Mouse (Mus musculus): ENCODE measurements at regions not wholly inside any gene's neighbourhood (a gene's known extent, or its start where the extent isn't known, plus 50 kb on each side); places are given as distances from the start of the nearest gene placed in this dataset.

DNA sequence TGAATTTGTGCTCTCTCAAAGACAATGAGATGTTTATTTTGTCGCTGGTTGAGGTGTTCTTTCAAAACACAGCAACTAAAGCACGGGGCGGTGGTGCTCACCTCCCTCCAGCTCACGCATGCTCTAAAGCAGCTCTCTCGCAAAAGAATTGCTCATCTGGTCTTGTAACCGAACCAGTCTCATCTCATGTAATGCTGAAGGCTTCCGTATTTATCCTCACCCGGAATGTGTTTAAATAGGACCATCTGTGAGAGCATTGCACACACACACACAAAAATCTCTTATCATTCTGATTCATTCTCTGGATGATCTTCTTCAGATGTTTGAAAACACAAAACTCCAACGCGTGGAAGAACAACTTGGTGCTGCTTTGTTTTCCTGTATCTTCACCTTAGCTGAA, 138.4 kb downstream of the Irs2 start:
- DNase-seq = no peak

GRCm38 (mm10) chr8:10866696-10867395, 141.4 kb downstream of the Irs2 start:
- no peak for DNase-seq

GRCm38 (mm10) chr8:10865941-10866513, 142.2 kb downstream of the Irs2 start:
- DNase-seq = no peak

DNA sequence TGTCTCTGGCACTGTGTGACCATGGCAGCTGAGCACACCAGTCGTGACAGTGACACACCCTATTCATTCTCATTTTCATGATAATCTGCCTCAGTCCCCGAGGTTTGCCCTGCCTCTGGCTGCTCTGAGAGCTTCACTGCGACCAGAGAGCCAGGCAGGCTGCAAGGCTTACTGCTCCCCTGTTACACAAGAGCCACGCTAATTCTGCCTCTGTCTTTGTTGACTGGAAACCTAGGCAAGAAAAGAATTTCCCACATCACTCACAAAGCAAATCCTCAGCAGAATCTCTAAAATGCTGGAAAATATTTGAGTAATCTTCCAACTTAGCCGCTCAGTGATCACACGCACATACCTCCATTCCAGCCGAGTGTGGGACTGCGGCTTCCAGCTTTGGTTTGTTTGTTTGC, 142.8 kb downstream of the Irs2 start:
- no peak for DNase-seq

GRCm38 (mm10) chr8:10862442-10862841, 145.8 kb downstream of the Irs2 start:
- DNase-seq = no peak

GRCm38 (mm10) chr8:10860810-10861209, 147.4 kb downstream of the Irs2 start:
- DNase-seq = no peak

DNA sequence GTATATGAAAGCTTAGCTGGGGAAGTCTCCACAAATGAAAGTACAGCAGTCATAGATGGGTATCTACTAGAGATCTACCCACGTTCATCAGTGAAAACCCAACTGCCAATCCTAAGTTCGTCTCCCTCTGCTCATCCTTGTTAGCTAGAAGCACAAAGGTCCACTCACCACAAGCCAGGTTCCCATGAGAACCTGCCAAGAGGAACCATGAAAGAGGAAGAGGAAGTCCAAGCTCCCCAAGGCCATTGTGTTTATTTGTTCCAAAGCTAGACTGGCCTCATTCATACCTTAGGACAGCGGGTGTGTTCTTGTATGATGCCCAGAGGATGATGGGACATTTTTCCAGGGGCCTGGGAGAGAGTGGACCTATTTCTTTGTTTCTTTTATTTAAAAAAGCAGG, 150.4 kb downstream of the Irs2 start:
- DNase-seq = no peak

DNA sequence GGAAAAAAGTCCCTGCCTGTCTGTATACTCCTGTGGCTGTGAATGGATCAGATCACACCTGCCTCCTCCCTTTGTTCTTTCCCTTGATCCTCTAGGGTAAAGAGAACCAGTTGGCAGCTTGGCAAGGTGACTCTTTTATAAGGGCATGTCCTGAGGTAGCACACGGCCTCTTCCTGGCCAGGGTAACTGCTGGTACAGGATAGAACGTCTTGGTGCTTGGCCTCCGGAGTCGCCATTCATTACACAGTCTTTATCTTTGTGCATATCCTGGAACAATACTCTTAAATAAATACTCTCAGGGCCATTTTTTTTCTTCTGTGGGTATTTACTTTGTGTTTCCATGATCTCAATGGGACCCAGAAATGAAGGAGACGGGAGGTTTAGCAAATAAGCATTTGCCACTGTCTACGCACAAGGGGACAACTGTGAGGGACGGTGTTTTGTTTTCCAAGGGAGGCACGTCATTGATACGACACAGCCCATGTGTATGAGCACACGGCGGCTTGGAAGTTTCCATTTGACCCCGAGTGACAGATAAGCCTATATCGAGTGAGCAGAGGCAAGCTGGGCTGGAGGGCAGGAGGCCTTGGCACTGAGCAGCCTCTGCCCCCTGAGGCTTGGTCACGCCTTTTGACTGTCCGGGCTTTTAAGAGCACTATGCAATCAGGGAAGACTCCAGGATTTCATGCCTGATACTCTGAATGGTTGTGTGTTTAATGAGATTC, 151.1 kb downstream of the Irs2 start:
- no peak for DNase-seq

GRCm38 (mm10) chr8:10855696-10856095, 152.6 kb downstream of the Irs2 start:
- DNase-seq = no peak

GRCm38 (mm10) chr8:10855131-10855530, 153.1 kb downstream of the Irs2 start:
- no peak for DNase-seq

DNA sequence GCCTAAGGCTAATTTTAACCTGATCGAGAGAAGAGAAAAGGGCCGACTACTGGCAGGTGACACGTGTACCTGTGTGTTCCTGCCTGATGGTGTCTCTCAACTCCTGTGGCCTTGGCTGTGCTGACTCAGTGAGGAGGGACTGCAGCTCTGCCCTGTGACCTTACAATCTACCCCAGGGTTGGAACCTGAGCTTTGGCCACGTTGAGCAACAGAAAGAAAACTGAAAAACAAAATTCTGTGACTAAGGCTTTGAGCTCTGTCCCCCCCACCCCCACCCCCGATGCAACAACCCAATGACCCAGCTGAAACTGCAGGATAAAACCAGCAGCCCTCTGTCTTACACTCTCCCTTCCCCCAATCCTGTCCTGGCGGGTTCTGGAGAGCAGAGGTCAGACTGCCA, 153.7 kb downstream of the Irs2 start:
- DNase-seq = no peak

DNA sequence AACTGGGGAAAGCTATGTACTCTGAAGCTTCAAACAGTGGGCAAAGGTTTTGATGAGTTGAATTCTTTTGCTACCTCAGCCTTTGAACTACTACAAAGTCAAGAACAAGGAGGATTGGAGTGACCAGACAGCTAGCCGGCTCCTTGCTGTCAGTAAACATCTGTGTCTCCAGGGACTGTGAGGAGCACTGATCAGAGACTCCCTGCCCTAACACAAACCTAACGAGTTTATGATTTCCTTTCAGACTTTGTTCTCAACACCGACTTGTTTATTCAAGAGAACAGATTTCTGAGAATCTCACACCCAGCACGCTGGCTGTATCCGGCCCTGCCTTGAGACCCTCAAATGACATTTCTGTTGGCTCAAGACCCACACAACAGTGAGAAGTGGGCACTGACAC, 154.4 kb downstream of the Irs2 start:
- DNase-seq = no peak

DNA sequence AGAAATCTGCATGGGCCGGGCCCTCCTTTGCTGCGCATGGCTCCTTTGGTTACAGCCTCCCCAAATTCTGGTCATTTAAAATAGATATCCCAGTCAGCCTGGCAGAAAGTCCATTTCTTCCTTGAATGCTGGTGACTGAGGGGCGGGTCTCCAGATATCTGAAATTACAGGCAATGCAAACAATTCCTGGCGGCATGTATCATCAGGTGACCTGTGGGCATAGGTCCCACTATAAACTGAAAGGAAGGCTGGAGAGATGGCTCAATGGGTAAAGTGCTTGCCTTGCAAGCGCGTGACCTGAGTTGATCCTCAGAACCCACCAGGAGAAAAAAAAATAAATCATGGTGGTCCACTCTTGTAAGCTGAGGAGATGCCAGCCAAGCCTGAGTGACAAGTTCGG, 158.3 kb downstream of the Irs2 start:
- no peak for DNase-seq

- no peak for DNase-seq
These were observed 162.7 kb downstream of the Irs2 start for GRCm38 (mm10) chr8:10845607-10846006.

DNA sequence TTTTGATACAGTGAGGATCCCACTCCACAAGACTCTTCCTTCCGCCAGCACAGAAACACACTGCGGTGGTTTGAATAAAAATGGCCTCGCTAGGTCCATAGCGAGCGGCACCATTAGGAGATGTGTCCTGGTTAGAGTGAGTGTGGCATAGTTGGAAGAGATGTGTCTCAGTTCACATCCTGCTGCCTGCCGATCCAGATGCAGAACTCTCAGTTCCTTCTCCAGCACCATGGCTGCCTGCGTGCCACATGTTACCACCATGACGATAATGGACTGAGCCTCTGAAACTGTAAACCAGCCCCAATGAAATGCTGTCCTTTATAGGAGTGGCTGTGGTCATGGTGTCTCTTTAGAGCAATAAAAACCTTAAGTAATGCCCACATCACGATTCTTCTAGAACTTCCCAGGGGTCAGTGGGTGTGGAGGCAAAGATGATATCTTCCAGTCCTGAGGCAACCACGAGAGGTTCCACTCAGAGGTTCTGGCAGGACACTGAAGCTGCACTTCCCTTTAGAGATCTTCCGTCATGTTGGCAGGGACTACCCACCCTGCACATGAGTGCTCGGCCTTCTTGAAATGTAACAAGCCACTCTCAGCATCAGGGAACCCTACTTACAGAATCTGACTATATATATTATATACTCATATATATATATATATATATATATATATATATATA, 167.3 kb downstream of the Irs2 start:
- no peak for DNase-seq

GRCm38 (mm10) chr8:10840044-10840443, 168.2 kb downstream of the Irs2 start:
- DNase-seq = no peak

DNA sequence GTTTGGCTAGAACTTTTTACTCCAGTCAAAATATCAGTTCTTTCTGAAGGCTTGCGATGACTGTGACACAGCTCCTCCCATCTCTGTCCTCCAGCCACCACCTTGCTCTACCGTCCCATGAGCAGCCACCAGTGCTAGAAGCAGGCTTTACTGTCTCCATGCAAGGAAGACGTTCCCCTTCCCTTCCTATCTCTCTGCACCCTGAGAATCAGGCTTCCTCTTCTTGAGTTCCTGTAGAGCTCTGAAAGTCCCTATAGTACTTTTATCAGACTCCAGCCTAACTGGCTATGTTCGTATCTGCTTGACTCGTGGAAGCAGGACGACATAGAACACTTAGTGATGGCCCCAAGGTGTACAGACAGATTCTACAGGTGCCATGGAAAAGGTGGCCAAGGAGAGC, 173.2 kb downstream of the Irs2 start:
- no peak for DNase-seq

DNA sequence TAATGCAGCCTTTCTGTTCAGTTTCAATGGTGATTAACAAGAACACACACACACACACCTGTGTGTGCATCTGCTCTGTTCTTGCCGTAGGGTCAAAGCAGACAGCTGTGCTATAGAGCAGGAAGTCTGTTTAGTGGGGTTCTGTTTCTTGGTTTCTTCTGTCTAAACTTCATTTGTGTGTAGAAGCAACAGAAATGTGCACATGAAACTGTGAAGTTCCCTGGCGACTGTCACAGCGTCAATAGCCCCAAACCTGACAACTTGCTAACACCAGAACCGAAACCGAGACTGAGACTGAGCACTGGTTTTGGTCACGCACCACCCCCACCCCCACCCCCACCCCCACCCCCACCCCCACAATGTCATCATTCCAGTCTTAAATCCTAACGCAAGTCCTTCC, 176.4 kb downstream of the Irs2 start:
- DNase-seq = no peak

DNA sequence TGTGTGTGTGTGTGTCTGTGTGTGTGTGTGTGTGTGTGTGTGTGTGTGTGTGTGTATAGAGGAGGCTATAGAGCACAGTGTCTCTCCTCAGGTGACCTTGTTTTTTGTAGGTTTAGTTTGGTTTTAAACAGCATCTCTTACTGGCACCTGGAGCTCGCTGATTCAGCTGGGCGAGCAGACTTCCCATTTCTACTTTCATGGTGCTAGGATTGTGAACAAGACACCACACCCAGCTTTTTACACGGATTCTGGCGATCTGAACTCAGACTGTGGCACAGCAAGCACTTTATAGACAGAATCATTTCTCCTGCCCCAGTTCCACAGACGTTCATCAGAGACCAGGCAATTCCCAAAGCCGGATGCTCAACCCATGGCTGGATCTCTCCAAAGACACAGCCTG, 177.0 kb downstream of the Irs2 start:
- no peak for DNase-seq

- no peak for DNase-seq
These were observed 177.4 kb downstream of the Irs2 start for GRCm38 (mm10) chr8:10830835-10831234.

DNA sequence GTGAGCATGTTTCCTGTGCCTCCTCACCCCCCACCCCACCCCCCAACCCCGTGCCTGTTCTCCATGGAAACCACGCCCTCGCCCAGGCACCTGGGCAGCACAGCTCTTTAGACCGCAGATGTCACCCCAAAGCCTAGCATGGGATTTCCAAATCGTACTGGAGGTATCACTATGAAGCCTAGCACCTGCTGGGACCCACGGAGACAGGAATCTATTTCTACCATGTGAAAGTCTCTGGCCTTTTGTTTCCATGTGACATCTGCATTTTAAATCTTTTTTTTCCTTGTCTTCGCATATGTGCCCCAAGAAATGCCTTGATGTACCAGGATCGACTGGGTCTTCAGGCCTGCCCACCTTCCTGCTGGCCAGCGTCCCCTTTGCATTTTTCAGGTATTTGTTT, 179.7 kb downstream of the Irs2 start:
- no peak for DNase-seq

DNA sequence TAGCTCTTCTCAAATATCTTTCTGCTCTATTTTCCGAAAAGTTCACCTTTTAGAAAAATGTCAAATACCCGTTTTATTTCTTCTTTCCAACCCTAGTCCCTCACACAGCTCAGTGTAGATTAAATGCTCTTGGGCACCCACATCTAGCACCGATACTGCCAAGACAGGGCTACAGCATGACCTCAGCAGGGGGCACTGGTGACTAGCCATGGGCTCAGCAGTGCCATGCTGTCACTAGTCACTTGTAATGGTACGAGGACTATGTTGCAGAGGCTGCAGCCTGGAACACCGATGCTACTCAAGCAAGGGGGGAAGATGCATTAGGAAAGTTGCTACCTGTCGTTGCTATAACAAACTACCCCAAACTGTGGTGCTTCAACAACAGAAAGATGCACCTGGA, 180.7 kb downstream of the Irs2 start:
- no peak for DNase-seq

DNA sequence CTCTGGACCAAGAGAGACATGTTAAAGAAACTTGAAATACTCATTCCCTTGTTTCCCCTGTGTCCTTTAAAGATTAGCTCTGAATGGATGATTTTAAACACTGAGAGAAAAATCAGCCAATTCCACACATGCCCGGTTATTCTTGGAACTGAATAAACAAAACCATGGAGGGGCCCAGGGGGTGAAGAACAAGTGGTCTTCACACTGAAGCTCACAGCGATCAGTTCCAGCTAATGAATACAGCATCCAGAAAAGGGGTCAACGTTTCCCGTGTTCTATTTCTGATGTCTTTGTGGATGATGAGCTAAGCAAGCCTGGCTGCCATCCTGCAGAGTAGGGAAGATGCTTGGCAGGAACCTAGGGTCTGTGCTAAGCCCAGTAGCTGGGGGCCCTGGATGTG, 182.3 kb downstream of the Irs2 start:
- DNase-seq = no peak
